Mouse (Mus musculus) stomach, postnatal 0 days (tissue): ENCODE data around the gene Fuca1.

Experiments
- CTCF ChIP-seq: IDR thresholded peaks from 2 replicates; pipeline ENCODE4 v1.5.1; 2016; ENCODE audit warnings: antibody characterized with exemption, low read depth, mild to moderate bottlenecking, moderate library complexity
- EP300 ChIP-seq: optimal IDR thresholded peaks from 2 replicates; pipeline ENCODE3; 2016; ENCODE audit warnings: antibody characterized with exemption

DNA sequence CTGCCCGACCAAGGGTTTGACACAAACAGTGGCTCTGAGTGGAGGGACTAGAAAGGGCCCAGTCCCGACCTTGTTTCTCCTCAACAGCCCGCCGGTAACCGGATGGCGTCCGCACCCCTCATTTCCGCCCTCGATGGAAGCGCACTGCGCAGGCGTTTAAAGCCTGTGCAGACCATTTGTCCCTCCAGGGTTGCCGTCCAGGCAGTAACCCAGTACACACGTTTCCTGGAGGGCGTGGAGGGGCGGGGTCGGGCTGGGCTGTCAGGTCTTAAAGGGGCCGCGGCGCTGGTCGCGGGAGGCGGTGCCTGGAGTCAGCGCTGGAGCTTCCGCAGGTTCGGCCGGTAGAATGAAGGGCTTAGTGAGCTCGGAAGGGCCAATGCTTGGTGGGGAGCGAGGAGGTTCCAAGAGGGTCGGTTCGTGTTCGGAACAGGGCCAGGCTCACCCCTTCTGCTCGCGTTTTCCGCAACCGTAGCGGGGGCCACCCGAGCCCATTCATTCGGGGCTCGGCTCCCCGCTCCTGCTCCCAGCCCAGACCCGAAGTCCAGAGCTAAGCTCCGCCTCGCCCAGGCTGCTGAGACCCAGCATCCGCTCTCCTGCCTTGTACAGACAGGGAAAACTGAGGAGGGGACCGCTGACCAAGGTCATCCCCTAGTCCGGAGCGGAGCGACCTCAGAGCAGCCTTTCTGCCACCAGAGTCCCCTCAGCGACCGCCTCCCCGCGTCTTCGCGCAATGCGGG, 43.1 kb downstream of the Fuca1 start, which contains the start of gene Gale:
- TF ChIP-seq CTCF: no peak
- TF ChIP-seq EP300: peak; percentile 63
